Mouse (Mus musculus): ENCODE measurements at regions not wholly inside any gene's neighbourhood (a gene's known extent, or its start where the extent isn't known, plus 50 kb on each side); places are given as distances from the start of the nearest gene placed in this dataset.

- no peak for DNase-seq
These were observed 85.3 kb upstream of the Arntl start for GRCm38 (mm10) chr7:113121911-113122319.

GRCm38 (mm10) chr7:113126010-113126409, 81.3 kb upstream of the Arntl start:
- DNase-seq = no peak

DNA sequence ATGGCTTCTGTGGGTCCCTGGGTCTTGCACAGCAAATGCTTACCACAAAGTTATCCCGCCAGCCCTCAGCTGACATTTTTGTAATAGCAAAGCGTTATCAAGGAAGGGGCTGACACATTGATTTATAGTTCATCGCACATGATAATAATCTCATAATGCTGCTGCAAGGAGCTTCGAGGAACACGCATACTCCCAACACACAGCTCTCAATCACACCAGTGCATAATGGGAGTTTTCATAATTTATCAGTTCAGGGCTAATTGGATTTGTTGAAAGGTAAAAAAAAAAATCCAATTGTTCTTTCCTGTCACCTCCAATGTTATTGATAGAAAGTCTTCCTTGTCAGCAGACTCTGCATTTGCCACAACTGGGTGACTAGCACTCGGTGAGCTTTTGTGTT, 76.7 kb upstream of the Arntl start:
- no peak for DNase-seq

DNA sequence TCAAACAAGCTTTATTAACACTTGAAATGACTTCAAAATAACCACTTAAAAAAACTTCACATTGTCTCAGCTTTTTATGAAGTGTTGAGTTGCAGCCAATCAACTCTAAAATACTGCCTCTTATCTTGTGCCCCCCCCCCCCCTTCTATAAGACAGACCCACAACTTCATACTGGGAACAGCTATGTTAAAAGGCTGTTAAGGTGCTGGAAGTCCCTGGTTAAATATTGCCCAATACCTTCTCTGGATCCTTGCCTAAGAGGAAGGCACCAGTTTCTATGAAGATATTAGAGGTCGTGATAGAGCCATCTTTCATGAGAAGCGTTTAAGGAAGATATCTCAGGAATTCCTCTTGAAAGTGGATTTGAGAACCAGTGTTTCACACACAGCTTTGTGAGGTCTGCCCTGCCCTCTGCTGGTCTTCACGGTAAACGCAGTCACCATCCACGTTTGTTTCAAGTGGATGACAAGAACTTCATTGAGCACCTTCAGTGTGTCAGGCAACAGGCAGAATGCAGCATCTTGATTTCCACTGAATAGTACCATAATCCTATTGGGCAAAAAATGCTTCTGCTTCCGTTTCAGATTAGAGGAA, 75.2 kb upstream of the Arntl start:
- DNase-seq = peak; percentile 90 to 92

GRCm38 (mm10) chr7:113133891-113134290, 73.4 kb upstream of the Arntl start:
- DNase-seq = no peak

- DNase-seq = no peak
These were observed 67.2 kb upstream of the Arntl start for GRCm38 (mm10) chr7:113140011-113140438.

- DNase-seq = no peak
These were observed 65.2 kb upstream of the Arntl start for GRCm38 (mm10) chr7:113141846-113142683.

GRCm38 (mm10) chr7:113143552-113143951, 63.7 kb upstream of the Arntl start:
- peak; percentile 95 to 96 for DNase-seq

- peak; percentile 62 to 72 for DNase-seq
These were observed 62.2 kb upstream of the Arntl start for GRCm38 (mm10) chr7:113145046-113145445.

DNA sequence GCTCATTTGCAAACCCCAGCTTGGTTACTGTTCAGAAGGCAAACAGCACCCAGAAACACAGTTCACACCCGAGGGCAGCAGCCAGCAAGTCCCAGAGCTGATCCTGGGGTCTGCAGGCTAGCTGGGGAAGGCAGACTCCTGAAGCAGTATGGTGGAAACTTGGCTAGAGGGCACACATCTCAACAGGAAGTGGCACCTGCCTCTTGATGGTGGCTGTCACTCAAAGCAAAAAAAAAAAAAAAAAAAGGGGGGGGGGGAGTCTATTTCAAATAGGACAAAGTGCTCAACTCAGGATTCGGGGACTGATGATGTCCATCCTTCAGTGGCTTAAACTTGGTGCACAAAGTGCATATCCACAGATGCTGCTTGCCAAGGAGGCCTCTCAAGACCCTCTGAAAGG, 61.2 kb upstream of the Arntl start:
- DNase-seq = peak; percentile 33 to 35

DNA sequence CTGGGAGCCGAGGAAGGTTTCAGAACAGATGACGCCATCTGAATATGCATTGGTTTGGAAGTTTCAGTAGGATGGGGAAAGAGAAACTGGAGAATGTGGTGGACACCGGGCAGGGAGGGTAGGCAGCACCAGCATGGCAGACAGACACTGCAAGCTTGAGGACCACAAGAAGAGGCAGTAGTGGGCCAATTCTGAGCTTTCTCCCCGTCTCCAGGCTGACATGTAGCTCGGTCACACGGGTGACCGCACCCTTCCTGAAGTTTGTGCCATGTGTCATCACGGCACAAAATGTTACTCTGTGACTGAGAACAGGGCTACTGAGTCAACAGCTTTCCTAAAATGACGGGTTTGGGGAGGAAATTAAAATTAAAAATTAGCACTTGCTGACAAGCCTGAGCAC, 60.7 kb upstream of the Arntl start:
- no peak for DNase-seq

GRCm38 (mm10) chr7:113147391-113148332, 59.6 kb upstream of the Arntl start:
- peak; percentile 84 for DNase-seq

GRCm38 (mm10) chr7:113148700-113149099, 58.6 kb upstream of the Arntl start:
- DNase-seq = no peak

GRCm38 (mm10) chr7:113149966-113150470, 57.2 kb upstream of the Arntl start:
- DNase-seq = no peak

- no peak for DNase-seq
These were observed 56.5 kb upstream of the Arntl start for GRCm38 (mm10) chr7:113150789-113151188.

GRCm38 (mm10) chr7:113151499-113151898, 55.8 kb upstream of the Arntl start:
- no peak for DNase-seq

- no peak for DNase-seq
These were observed 53.9 kb upstream of the Arntl start for GRCm38 (mm10) chr7:113153386-113153785.

- DNase-seq = no peak
These were observed 53.2 kb upstream of the Arntl start for GRCm38 (mm10) chr7:113154066-113154465.

- no peak for DNase-seq
These were observed 50.9 kb upstream of the Arntl start for GRCm38 (mm10) chr7:113156366-113156765.

DNA sequence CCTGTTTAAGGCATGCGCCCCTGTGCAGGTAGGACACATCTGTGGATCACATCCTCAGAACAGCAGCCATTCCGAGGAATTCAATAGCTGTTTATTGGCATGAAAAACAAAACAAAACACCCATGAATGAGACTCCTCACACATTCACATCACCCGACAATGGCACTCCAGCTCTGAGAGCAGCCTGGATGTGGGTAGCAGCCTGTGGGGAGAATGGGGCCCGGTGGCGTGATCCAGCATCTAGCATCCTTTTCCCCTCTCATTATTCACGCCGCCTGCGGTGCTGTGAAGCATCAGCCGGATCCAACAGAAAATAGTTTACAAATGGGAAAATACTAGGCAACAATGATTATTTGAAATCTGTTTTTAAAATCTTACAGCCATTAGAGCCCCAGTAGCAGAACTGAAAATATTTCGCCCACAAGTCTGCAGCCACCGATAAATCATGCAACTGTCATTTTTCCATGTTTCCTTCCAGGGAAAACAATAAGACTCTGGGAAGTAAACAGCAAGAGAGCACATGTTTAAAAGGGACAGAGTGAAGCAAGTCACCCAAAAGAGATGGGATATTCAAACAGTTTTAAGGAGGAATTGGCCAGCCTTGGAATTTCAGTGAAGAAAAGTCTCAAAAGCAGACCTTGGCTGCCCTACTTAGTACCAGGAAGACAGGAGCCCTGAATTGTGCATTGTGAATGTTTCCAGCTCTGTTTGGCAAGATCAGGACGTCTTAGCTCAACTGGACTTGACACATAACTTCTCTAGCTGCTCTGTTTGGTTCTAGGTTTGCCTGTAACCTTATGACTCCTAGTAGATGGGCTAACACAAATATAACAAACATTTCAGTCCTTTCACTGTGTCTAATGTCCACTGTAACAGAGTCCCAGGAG, 50.2 kb upstream of the Arntl start:
- DNase-seq = no peak

Data from cerebellum, postnatal 14 days (tissue).